Mouse (Mus musculus): ENCODE data around the gene Olfr320. TPM values are rescaled to one million over a fixed set of nuclear protein-coding genes. Genes with fewer than 3 reads are reported as not detected.
"Not testable (repeated sequence)": the region's sequence is repeated elsewhere in the genome, so short reads cannot be mapped to it uniquely, and the experiment has no call there.

Olfr320 gene
- polyA plus RNA-seq, 1 experiment from 2014 or later, result not detected

- DNase-seq (ENCODE audit: low spot score) (no peak), ATAC-seq (ENCODE audit: low FRiP score) (no peak)
- no peak within 1 kb of the TSS for H3K4me3 ChIP-seq (replicated peaks; ENCODE audit: low read length)
- no peaks in the 10 kb centered on the region for H3K36me3 ChIP-seq (replicated peaks; ENCODE audit: control insufficient read depth, insufficient read depth)
- no peaks in the 10 kb centered on the region for H3K9me3 ChIP-seq (ENCODE audit: control insufficient read depth, low read length)
- 85% methylated on average over 4 of the region's 4 CpGs for WGBS
- H3K9ac ChIP-seq, result no peak within 1 kb of the TSS
- no peaks in the 10 kb centered on the region for H3K27me3 ChIP-seq (ENCODE audit: control insufficient read depth, insufficient read depth, low read length)
- H3K4me1 ChIP-seq (replicated peaks; ENCODE audit: control insufficient read depth, insufficient read depth, low read length), result no peaks in the 10 kb centered on the region
- no peak within 1 kb of the TSS for H3K4me2 ChIP-seq (replicated peaks)
- H3K27ac ChIP-seq, result no peak within 1 kb of the TSS
Observed at GRCm38 (mm10) chr11:58658596-58658995, 22.3 kb upstream of the Olfr320 start, which contains the start of gene Olfr322. Gene Olfr322, plus strand, starts transcription at chr11:58658782.

DNA sequence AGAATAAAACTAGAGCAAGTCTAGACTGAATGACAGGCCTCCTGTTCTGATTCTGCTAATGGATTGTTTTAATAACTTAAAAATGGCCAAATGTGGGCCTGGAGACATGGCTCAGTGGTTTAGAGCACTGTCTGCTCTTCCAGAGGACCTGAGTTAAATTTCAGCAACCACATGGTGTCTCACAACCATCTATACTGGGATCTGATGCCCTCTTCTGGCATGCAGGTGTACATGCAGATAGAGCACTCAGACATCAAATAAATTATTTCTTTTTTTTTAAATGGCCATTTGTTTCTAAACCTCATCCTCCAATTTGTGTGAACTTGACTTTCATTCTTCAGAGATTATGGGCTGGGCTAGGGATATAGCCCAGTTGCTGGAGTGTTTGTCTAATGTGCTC lies 11.6 kb upstream of the Olfr320 start:
- Histone ChIP-seq H3K9me3 (ENCODE audit: control insufficient read depth, low read length) (no peaks in the 10 kb centered on the region), H3K27ac (no peak overlapping the region), H3K27me3 (ENCODE audit: control insufficient read depth, insufficient read depth, low read length) (no peaks in the 10 kb centered on the region), H3K36me3 (replicated peaks; ENCODE audit: control insufficient read depth, insufficient read depth) (no peaks in the 10 kb centered on the region), H3K4me2 (replicated peaks) (no peak overlapping the region), H3K4me1 (replicated peaks; ENCODE audit: control insufficient read depth, insufficient read depth, low read length) (no peaks in the 10 kb centered on the region), H3K4me3 (replicated peaks; ENCODE audit: low read length) (no peak overlapping the region), H3K9ac (no peak overlapping the region)
- ATAC-seq (ENCODE audit: low FRiP score) (no peak), DNase-seq (ENCODE audit: low spot score) (no peak)

GRCm38 (mm10) chr11:58671825-58672224 lies 9.1 kb upstream of the Olfr320 start:
- ATAC-seq (ENCODE audit: low FRiP score) (no peak), DNase-seq (ENCODE audit: low spot score) (no peak)
- Histone ChIP-seq H3K4me3 (replicated peaks; ENCODE audit: low read length) (no peak overlapping the region), H3K9ac (no peak overlapping the region), H3K27ac (no peak overlapping the region), H3K4me2 (replicated peaks) (no peak overlapping the region), H3K4me1 (replicated peaks; ENCODE audit: control insufficient read depth, insufficient read depth, low read length) (no peaks in the 10 kb centered on the region), H3K27me3 (ENCODE audit: control insufficient read depth, insufficient read depth, low read length) (no peaks in the 10 kb centered on the region), H3K9me3 (ENCODE audit: control insufficient read depth, low read length) (no peaks in the 10 kb centered on the region), H3K36me3 (replicated peaks; ENCODE audit: control insufficient read depth, insufficient read depth) (no peaks in the 10 kb centered on the region)
- 59% methylated on average over 4 of the region's 4 CpGs for WGBS

DNA sequence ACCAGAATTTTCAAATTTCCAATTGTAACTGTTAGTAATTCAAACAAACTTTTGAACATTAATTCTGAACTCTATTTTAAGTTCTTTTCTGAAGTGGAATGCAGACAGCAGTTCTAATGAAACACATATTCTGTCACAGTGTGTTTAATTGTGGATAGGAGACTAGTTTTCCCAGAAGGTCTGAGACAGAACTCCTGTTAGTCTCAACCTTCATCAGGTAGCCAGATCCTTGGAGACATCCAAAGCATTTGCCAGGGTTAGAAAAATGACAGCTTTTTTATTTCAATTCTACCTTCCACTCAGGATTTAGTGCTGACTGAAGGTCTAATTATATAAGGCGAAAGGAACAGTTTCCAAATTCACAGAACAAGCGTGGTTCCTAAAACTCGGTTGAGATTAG lies 18.0 kb downstream of the Olfr320 start, which contains the start of gene Olfr319:
TSS of gene Olfr319 (plus strand) at position 301 of the 400 bp plus-strand sequence.
- Histone ChIP-seq H3K9me3 (ENCODE audit: control insufficient read depth, low read length) (peaks cover 11% of the 10 kb centered on the region; the same call in 1 of the 2 replicates), H3K4me2 (replicated peaks) (no peak within 1 kb of the TSS), H3K36me3 (replicated peaks; ENCODE audit: control insufficient read depth, insufficient read depth) (no peaks in the 10 kb centered on the region), H3K27me3 (ENCODE audit: control insufficient read depth, insufficient read depth, low read length) (no peaks in the 10 kb centered on the region), H3K4me1 (replicated peaks; ENCODE audit: control insufficient read depth, insufficient read depth, low read length) (no peaks in the 10 kb centered on the region), H3K4me3 (replicated peaks; ENCODE audit: low read length) (no peak within 1 kb of the TSS), H3K9ac (no peak within 1 kb of the TSS), H3K27ac (no peak within 1 kb of the TSS)
- DNase-seq (ENCODE audit: low spot score) (no peak), ATAC-seq (ENCODE audit: low FRiP score) (no peak)
- 93% methylated on average over 3 of the region's 3 CpGs for WGBS

DNA sequence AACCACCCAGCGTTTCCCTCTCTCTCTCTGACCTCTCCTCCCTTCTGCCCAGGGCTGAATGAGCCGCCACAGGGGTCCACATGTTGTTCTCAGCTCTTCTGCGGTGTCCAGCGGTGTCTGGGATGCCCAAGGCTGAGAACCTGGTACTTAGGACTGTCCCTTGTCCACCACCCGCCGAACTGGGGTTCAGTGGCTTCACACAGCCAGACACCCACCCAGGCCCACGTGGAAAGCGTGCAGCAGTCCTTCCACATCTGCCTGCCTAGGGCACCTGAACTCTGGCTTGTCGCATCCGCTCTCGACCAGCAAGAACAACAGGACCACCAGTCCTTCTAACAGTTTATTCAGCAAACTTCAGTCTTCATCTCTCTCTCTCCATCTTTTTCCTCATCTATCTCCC lies 28.2 kb downstream of the Olfr320 start:
- no peak for ATAC-seq (ENCODE audit: low FRiP score)

GRCm38 (mm10) chr11:58717723-58718122 lies 36.8 kb downstream of the Olfr320 start:
- DNase-seq (ENCODE audit: low spot score); H3K36me3 ChIP-seq (replicated peaks; ENCODE audit: control insufficient read depth, insufficient read depth); H3K4me1 ChIP-seq (replicated peaks; ENCODE audit: control insufficient read depth, insufficient read depth, low read length); H3K4me3 ChIP-seq (replicated peaks; ENCODE audit: low read length); H3K27ac ChIP-seq; ATAC-seq (ENCODE audit: low FRiP score); H3K9me3 ChIP-seq (ENCODE audit: control insufficient read depth, low read length); H3K9ac ChIP-seq; H3K27me3 ChIP-seq (ENCODE audit: control insufficient read depth, insufficient read depth, low read length); H3K4me2 ChIP-seq (replicated peaks): not testable (repeated sequence)
- 83% methylated on average over 6 of the region's 7 CpGs for WGBS

More for the DNA sequence above, 28.2 kb downstream of the Olfr320 start:
- Histone ChIP-seq H3K4me3 (replicated peaks; ENCODE audit: low read length) (no peak overlapping the region), H3K9me3 (ENCODE audit: control insufficient read depth, low read length) (no peaks in the 10 kb centered on the region), H3K27me3 (ENCODE audit: control insufficient read depth, insufficient read depth, low read length) (no peaks in the 10 kb centered on the region), H3K9ac (no peak overlapping the region), H3K27ac (no peak overlapping the region), H3K4me2 (replicated peaks) (no peak overlapping the region), H3K36me3 (replicated peaks; ENCODE audit: control insufficient read depth, insufficient read depth) (no peaks in the 10 kb centered on the region), H3K4me1 (replicated peaks; ENCODE audit: control insufficient read depth, insufficient read depth, low read length) (no peaks in the 10 kb centered on the region)
- 85% methylated on average over 11 of the region's 11 CpGs for WGBS
- no peak for DNase-seq (ENCODE audit: low spot score)

DNA sequence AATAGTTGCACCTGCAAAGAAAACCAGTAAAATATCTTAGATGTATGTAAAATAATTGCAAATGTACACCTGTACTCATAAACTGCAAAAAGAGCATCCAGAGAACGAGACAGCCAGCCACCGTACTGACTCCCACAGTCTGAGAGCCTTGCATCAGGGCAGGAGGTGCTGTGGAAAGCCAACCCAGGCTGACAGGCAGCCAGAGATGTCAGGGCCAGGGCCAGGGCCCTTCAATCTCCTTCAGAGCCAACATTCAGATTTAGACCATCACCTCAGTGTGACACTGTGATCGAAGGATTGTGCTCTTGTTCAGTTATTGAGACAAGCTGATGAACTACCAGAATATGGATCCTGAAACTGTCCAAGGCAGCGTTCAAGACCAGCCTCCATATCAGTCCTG lies 38.8 kb downstream of the Olfr320 start:
- 86% methylated on average over 4 of the region's 4 CpGs for WGBS
- Histone ChIP-seq H3K27ac (no peak overlapping the region), H3K36me3 (replicated peaks; ENCODE audit: control insufficient read depth, insufficient read depth) (no peaks in the 10 kb centered on the region), H3K9ac (no peak overlapping the region), H3K4me3 (replicated peaks; ENCODE audit: low read length) (no peak overlapping the region), H3K4me2 (replicated peaks) (no peak overlapping the region), H3K4me1 (replicated peaks; ENCODE audit: control insufficient read depth, insufficient read depth, low read length) (no peaks in the 10 kb centered on the region), H3K9me3 (ENCODE audit: control insufficient read depth, low read length) (no peaks in the 10 kb centered on the region), H3K27me3 (ENCODE audit: control insufficient read depth, insufficient read depth, low read length) (no peaks in the 10 kb centered on the region)
- ATAC-seq (ENCODE audit: low FRiP score) (no peak), DNase-seq (ENCODE audit: low spot score) (no peak)

DNA sequence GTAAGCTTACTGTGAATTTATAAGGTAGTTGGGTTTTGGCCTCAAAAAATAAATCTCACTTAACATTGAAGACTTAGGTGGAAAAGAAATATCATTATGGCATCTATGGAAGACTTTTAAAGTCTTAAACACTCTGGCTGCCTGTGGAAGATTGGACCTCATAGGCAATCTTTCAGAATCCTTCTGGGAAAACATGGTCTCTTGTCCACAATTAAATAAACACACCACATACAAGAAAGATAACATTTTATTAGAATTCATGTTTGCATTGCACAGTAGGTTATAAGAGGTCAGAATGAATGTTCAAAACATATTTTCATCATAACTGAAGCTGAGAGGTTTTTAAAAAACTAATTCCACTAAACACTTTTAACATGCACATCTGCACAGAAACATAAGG lies 43.0 kb downstream of the Olfr320 start, which contains the start of gene Olfr318:
TSS of gene Olfr318 (minus strand) at position 101 of the 400 bp plus-strand sequence.
- ATAC-seq (ENCODE audit: low FRiP score), result no peak
- no peaks in the 10 kb centered on the region for H3K36me3 ChIP-seq (replicated peaks; ENCODE audit: control insufficient read depth, insufficient read depth)
- no peaks in the 10 kb centered on the region for H3K27me3 ChIP-seq (ENCODE audit: control insufficient read depth, insufficient read depth, low read length)
- H3K4me1 ChIP-seq (replicated peaks; ENCODE audit: control insufficient read depth, insufficient read depth, low read length), result no peaks in the 10 kb centered on the region
- no peak within 1 kb of the TSS for H3K4me3 ChIP-seq (replicated peaks; ENCODE audit: low read length)
- H3K9me3 ChIP-seq (ENCODE audit: control insufficient read depth, low read length), result no peaks in the 10 kb centered on the region
- H3K4me2 ChIP-seq (replicated peaks), result no peak within 1 kb of the TSS
- no peak within 1 kb of the TSS for H3K27ac ChIP-seq
- H3K9ac ChIP-seq, result no peak within 1 kb of the TSS
- DNase-seq (ENCODE audit: low spot score), result no peak

DNA sequence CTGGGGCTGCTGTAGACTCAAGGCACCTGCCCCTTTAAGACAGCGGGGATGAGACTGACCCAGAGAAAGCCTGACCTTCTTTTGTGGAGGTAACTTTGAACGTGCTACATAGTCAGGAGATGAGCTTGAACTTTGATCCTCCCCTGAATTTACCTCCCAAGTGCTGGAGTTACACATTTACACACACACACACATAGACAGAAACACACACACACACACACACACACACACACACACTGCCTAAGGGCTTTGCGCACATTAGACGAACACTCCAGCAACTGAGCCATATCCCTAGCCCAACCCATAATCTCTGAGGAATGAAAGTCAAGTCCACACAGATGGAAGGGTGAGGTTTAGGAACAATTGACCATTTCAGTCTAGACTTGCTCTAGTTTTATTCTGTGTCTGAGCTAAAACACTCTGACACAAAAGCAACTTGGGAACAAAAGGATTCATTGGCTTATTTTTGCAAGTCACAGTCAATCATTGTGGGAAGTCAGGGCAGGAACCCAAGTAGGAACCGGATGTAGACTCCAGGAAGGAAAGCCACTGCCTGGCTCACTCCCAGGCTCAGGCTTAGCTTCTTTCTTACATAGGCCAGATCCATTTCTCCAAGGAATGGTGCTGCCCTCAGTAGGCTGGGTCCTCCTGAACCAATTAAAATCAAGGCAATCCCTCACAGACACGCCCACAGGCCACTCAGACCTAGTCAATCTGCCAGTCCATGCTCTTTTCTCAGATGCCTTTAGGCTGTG lies 47.2 kb downstream of the Olfr320 start:
- not testable (repeated sequence) for H3K27ac ChIP-seq; H3K36me3 ChIP-seq (replicated peaks; ENCODE audit: control insufficient read depth, insufficient read depth); H3K4me3 ChIP-seq (replicated peaks; ENCODE audit: low read length); H3K9me3 ChIP-seq (ENCODE audit: control insufficient read depth, low read length); ATAC-seq (ENCODE audit: low FRiP score); DNase-seq (ENCODE audit: low spot score); H3K27me3 ChIP-seq (ENCODE audit: control insufficient read depth, insufficient read depth, low read length); H3K4me2 ChIP-seq (replicated peaks); H3K9ac ChIP-seq; H3K4me1 ChIP-seq (replicated peaks; ENCODE audit: control insufficient read depth, insufficient read depth, low read length)
- WGBS, result 84% methylated on average over 6 of the region's 6 CpGs
